Mouse (Mus musculus) 3T3-L1 (cell line): ENCODE results near the gene Zfp553.
A peak's percentile ranks its signal among the peaks of the same experiment; 100 is the strongest.
"Not testable (repeated sequence)": the region's sequence is repeated elsewhere in the genome, so short reads cannot be mapped to it uniquely, and the experiment has no call there.

ENCODE experiments used
- DNase-seq: peaks from one replicate; pipeline ENCODE4 v3.0.0-alpha.2; 2015; ENCODE audit warnings: low read depth, low spot score

Zfp553 gene

DNA sequence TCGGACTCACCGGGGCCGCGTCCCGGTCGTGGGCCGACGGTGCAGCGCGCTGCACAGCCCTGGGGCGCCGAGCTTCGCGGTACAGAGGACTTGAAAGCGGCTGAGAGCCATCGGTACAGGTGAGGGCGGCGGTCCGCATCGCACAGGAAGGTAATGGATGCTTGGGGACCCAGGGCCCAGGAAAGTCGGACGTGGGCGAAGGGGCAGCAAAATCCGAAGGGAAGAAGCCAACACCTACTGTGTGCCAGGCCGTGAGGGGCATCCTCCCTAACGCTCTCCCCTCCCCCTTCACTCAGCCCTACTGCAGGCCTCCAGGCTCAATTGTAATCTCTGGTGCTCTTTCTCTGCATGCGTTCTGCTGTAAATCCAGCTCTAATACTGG, 498 bp downstream of the Zfp553 start:
- DNase-seq: peak; percentile 31

DNA sequence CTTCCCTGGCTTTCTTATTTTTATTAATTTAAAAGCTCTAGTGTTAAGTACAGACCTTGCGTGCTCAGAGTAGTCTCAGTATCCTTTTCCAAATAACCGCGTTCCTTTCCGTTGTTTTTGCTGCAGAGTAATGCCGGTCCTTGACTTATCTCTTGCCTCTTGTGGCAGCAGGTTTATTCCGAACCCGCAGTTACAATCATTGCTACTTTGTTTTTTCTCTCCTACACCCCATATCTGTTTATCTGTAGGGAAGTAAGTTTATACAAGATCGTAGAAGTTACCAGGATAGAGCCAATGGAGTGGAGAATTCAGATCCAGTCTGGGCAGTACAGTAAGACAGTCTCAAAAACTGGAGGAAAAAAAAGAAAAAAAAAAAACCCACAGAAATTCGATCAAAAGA, 904 bp downstream of the Zfp553 start:
- DNase-seq: no peak

DNA sequence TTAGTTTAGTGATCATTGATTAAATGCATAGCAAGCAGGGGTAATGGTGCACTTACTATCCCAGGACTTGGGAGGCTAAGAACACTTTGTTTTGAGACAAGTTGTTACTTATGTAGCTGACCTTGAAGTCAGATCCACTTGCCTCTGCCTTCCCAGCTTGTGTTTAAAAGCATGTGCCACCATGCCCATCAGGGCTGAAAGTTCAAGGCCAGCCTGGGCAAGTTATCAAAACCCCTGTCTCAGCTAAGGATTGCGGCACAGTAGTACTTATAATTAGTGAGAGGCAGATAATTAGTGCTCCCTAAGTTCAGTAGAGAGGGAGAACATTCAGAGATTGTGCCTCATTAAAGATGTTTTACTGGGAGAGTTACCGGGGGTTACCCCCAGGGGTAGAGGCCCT, 1.9 kb downstream of the Zfp553 start:
- no peak for DNase-seq

DNA sequence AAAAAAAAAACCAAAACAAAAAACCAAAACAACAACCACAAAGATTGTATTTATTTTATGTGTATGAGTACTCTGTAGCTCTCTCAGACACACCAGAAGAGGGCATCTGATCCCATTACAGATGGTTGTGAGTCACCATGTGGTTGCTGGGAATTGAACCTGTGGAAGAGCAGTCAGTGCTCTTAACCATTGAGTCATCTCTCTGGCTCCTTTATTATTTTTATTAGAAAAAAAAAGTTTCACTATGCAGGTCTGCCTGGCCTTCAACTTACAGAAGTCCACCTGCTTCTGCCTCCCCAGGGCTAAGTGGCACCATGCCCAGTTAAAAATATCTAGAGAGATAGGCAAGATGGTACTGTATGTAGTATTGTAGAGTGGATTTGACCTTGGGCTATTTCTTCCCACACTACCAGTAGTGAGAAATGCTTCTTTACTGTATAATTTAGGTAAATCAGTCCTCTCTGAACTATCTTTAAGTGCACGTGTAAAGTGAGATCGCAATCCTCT, 10.6 kb downstream of the Zfp553 start:
- DNase-seq: peak; percentile 60

DNA sequence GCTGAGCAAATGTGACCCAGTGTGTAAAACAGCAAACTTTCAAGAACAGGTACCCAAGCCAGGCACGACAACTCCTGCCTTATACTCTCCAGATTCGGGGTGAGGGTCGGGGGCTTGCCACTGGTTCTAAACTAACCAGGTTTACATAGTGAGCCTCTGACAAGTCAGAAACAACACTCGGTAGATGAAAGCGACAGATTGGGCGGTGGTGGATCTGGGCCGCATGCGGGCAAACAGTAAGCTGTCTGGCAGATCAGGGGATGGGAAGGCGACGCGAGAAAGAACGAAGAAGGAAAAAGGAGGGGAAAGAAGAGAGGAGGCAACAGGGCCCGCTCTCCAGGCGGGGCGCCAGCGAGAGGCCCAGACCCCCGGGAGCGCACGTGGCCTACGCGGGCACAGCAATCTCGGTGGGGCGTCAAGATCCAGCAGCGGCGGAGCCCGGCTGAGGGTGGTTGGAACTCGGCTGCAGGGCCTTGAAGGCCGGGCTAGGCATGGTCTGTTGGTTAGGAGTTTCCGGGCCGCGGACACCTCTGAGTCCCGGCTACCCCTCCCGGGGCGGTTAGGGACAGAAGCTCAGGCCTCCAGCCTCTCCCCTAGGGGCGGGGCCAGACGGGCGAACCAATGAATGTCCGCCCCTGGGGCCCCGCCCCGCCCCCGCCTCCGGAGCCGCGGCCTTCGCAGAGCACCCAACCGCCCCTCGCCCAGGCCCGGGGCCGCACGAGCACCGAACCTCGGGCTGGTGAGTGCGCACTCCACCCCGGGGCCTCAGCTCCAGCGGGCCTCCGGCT, 11.2 kb downstream of the Zfp553 start, which contains the start of gene Zfp771:
TSS of gene Zfp771 (plus strand) at position 405 of the 788 bp plus-strand sequence.
- peak; percentile 89 for DNase-seq

DNA sequence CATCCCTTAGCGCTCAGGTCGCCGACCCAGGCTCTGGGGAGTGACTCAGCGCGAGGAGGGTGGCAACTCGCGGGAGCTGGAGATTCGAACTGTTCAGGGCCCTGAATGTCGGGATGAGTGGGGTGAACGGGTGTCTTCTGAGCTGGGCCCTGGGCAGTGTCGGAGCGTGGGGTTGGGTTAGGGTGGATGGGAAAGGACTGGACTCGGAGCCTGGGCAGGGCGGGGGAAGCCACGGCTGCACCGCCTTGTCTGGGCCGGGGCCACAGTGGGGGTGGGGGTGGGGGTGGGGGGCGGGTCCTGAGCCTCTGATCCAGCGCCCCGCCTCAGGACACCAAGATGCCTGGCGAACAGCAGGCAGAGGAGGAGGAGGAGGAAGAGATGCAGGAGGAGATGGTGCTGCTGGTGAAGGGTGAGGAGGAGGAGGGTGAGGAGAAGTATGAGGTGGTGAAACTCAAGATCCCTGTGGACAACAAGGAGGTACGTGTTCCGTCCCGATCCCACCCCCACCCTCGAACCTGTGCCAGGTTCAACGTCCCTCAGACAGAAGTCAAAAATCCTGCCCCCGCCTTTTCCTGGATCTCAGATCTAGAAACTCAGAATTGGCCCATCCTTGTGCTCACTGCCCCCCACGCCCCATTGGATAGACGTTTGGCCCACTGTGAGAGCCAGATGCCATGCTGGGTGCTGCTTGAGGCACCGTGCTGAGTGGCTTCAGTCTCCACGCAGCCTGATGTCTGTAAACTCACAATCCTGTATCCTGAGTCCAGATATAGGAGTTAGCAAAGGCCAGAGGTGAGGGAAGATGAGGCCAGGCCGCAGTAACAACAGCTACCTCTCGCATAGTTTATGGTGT, 12.0 kb downstream of the Zfp553 start:
- DNase-seq: peak; percentile 33

DNA sequence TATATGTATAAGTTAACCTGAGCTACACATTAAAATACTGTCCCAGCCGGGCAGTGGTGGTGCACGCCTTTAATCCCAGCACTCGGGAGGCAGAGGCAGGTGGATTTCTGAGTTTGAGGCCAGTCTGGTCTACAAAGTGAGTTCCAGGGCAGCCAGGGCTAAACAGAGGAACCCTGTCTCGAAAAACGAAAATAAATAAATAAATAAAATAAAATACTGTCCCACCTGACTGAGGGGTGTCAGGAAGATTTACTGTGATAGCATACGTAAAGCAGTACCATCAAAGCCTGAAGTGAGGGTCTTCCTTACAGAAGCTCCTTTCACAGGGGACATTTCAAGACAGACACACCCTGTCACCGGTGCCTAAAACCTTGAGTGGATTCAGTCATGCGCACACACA, 17.6 kb downstream of the Zfp553 start:
- not testable (repeated sequence) for DNase-seq

DNA sequence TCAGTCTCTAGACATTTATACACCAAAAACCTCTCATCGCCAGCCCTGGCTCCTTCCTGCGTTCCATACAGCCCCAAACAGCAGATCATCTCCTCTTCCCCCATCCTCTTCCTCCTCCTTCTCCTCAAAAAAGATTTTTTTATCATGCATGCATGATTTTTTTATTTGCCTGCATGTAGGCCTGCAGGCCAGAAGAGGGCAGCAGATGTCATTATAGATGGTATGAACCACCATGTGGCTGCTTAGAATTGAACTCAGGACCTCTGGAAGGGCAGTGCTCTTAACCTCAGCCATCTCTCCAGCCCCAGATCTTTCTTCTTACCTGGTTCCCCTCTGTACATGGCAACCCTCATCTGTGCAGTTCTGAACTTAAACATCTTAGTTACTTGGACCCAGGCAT, 19.6 kb downstream of the Zfp553 start:
- peak; percentile 59 for DNase-seq

DNA sequence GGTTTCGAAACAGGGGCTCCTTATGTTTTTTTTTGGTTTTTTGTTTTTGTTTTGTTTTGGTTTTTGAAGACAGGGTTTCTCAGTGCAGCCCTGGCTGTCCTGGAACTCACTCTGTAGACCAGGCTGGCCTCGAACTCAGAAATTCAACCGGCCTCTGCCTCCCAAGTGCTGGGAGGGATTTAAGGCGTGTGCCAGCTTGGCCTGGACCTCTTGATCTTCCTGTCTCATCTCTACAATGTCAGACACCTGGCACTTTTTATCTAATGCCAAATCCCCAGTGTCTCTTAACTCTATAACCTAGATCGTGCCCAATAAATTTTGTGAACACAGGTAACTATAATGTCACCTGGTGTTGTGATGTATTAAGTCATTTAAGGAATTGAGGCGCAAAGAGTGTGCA, 20.5 kb downstream of the Zfp553 start:
- DNase-seq: no peak

DNA sequence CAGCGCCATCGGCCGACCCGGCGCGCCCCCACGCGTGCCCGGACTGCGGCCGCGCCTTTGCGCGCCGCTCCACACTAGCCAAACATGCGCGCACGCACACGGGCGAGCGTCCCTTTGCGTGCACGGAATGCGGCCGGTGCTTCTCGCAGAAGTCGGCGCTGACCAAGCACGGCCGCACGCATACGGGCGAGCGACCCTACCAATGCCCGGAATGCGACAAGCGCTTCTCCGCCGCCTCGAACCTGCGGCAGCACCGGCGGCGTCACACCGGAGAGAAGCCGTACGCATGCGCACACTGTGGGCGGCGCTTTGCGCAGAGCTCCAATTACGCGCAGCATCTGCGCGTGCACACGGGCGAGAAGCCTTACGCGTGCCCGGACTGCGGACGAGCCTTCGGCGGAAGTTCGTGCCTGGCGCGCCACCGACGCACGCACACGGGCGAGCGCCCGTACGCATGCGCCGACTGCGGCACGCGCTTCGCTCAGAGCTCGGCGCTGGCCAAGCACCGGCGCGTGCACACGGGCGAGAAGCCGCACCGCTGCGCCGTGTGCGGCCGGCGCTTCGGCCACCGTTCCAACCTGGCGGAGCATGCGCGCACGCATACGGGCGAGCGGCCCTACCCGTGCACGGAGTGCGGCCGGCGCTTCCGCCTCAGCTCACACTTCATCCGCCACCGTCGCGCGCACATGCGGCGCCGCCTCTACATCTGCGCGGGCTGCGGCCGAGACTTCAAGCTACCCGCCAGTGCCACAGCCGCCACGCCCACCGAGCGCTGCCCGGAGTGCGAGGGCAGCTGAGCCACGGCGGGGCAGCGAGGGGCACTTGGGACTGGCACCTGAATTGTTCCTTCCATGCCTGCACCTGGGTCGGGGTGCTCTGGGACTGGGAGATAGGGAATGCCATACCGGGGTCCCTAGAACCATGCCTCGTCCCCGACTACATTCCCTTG, 21.2 kb downstream of the Zfp553 start:
- DNase-seq: peak; percentile 82

DNA sequence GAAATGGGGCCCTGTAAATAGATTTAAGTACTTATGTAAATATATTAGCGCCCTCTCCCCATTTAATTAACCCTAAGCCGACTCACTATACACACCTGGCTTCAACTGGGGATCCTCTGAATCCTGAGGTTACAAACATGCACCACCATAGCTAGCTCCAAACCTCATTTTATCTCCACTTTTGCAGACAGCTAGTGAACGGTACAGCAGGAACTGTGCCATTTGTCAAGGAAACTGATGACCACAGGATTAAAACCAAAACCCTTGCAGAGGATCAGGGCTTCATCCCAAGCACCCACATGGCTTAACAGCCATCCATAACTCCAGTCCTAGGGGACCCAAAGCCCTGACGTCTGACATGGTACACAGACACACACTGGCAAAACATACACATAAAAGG, 22.1 kb downstream of the Zfp553 start:
- no peak for DNase-seq

DNA sequence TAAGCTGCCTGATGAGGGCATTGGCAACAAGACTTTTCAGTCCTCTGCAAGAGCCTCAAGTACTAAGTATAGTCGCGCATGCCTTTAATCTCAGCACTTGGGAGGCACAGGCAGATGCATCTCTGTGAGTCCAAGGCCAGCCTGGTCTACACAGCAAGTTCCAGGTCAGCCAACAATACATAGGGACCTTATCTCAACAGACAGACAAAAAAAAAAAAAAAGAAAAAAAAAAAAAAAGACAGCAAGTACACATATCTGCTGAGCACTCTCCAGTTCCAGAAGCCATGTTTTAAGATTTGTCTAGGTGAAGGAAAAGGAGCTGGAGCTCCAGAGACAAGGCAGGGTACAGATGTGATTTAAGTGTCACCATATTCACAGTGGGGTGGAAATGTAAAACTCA, 23.1 kb downstream of the Zfp553 start:
- DNase-seq: no peak

DNA sequence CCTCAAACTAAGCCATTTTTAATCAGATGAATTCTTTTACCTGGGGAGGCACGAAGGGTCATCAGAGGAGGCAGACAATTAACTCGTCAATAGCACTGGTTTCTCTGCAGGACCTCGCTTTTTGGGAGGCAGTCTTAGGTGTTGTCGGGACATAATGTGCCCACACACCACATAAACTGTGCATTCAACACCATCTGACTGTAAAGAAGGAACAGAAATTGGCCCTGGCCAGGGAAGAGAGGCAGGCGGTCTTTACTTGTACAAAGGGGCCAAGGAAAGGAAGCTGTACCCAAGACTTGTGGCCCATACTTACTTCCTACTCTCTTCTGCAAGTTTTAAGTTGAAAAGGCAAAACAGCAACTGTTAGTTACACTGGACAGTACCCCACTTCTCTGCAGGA, 23.7 kb downstream of the Zfp553 start:
- no peak for DNase-seq

DNA sequence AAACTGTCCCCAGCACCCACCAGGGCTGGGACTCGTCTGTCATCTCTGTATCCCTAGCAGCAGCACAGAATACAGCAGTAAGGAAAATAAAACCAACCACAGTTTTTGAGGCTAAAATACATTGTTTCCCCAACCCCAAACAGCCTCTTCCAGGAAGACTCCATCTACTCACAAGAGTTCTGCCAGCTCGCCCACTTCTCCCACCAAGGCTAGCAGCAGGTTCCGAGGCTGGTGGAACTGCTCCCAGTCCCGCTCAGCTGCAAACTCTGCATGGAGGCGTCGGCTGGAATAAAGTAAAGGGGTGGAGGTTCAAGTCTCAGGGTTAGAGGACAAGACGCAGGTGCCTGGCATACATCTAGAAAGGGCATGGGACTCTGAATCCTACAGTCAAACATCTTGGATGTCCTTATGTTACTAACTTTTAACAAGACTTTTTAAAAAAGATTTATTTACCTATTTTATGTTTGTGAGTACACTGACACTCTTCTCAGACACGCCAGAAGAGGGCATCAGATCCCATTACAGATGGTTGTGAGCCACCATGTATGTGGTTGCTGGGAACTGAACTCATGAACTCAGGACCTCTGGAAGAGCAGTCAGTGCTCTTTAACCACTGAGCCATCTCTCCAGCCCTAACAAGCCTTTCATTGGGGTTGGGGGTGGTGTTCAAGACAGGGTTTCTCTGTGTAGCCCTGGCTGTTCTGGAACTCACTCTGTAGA, 26.5 kb downstream of the Zfp553 start:
- peak; percentile 35 for DNase-seq

DNA sequence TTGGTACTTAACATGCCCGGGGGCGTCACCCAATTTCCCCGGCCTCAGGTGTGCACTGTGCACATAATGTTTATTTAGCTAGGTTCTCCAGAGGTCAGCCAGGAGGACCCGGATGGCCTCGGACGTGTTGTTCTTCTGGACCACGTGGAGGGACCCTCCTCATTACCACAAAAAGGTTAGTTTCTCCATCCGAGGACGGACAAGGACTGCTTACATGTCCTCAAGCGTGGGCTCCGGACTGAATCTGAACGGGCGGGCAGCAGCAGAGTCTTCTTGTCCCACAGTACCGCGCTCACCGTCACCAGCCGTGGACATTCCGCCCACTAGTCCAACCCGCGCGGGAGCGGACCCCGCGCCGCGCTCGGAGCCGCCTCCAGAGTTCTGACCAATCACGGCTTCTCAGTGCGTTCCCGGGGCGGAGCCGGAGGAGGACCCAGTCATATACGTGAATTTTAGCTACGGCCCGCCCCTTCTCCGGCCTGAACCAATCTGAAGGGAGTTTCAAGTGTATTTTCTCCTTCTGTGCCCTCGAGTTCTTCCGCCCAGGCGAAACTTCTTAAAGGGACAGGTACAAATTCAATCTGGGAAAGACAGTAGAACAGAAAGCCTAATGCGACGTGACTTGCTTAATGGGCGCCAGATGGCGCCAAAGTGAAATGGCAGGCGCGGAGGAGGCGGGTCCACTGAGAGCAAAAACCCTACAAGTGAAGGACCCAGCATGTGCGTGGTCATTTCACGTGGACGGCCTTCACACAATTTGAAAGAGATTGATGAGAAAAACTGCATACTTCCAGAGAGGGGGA, 27.6 kb downstream of the Zfp553 start, which contains the start of gene Dctpp1:
TSS of gene Dctpp1 (minus strand) at position 401 of the 803 bp plus-strand sequence.
- DNase-seq: peak; percentile 99

DNA sequence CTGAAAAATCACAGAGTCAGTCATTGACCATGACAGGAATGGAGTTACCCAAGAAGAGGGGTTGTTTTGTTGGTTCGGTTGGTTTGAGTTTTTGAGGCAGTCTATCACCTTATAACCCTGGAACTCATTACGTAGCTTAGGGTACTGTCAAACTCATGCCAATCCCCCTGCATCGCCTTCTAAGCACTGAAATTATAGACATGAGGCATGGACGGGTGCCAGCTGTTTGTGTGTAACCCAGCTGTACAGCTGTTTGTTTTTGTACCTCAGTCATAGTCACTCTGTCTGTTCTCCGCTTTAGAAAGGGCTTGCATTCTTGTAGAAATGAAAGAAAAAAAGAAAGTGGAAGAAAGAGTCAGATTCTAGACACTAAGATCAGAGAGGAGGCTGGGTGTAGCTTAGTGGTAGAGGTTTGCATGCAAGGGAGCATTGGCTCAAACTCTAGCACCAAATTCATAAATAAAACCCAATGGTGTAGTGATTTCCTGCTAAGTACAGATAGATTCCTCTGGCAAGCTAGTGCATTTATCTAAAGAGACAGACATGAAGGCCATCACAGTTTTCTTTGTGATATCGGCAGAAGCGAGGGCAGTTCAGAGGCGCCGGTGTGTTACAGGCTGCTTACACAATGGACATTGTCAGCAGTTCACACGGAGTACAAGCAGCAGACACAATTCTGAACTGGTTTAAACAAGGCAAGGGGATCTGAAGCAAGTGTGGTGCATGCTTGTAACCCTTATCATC, 29.5 kb downstream of the Zfp553 start:
- DNase-seq: no peak

DNA sequence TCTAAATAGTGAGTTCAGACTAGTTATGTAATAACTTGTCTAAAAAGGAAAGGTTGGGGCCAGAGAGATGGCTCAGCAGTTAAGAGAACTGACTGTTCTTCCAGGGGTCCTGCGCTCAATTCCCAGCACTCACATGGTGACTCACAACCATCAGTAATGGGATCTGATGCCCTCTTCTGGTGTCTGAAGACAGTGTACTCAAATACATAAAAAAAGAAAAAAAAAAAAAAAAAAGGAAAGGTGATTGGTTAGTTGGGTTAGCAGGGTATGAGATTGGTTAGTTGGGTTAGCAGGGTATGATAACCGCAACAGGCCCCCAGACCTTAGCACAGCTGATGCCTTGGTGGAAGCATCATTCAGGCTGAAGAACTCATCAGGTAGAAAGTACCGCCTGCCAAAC, 30.7 kb downstream of the Zfp553 start:
- no peak for DNase-seq

DNA sequence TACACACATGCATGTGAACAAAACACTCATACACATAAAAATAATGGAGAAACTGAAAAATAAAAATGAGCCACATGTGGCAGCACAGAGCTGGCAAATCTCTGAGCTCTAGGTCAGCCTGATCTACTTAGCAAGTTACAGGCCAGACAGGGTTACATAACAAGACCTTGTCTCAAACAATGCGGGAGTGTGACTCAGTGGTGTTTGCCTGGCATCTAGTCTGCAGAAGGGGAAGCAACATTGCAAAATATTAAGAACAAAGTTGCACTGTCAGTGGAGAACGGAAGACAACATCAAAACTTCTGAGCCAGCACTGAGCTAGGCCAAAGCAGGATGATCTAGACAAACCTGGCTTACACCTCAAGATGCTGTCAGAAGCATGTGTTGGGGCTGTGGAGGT, 37.4 kb downstream of the Zfp553 start:
- peak; percentile 58 for DNase-seq

DNA sequence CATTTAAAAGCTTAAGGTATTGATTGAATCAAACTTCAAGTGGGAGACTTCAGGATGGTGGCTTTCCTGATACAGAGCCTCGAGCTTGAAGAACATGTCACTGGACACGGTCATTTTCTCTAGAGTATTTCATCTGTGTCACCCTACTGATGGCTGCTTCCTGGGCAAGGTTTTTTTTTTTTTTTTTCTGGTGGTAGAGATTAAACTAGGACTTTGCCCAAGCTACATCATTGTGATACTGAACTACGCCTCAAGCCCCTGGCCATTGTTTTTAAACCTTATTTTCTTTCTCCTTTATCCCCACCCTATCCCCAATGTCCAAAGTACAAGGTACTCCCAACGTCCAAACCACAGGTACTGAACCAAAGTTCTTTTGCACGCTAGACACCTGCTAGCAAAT, 37.8 kb downstream of the Zfp553 start:
- no peak for DNase-seq
